Mouse (Mus musculus) testis, adult 2 months (tissue): Measurements from ENCODE around the gene Misp. TPM values are rescaled to one million over a fixed set of nuclear protein-coding genes. Genes with fewer than 3 reads are reported as not detected.

Source experiments
- H3K27ac ChIP-seq: fragments of 200-500 bp; 2 replicates; pipeline ENCODE4 v1.5.1; 2012; ENCODE audit warnings: low read depth, low read length; ENCODE audit not compliant: control insufficient read depth, insufficient read depth
- H3K27me3 ChIP-seq: fragments of 200-500 bp; 2 replicates; pipeline ENCODE4 v1.6.1; 2012; ENCODE audit warnings: mild to moderate bottlenecking, low read length, moderate library complexity; ENCODE audit not compliant: control insufficient read depth, insufficient read depth
- H3K36me3 ChIP-seq: fragments of 200-500 bp; 2 replicates; pipeline ENCODE4 v1.6.1; 2012; ENCODE audit warnings: mild to moderate bottlenecking, low read length; ENCODE audit not compliant: control insufficient read depth, insufficient read depth
- H3K4me1 ChIP-seq: fragments of 200-500 bp; 2 replicates; pipeline ENCODE4 v1.6.1; 2012; ENCODE audit warnings: low read length; ENCODE audit not compliant: control insufficient read depth, insufficient read depth
- H3K4me3 ChIP-seq: fragments of 200-500 bp; 2 replicates; pipeline ENCODE4 v1.5.1; 2012; ENCODE audit warnings: low read depth, mild to moderate bottlenecking, low read length, moderate library complexity, mixed read lengths; ENCODE audit not compliant: control insufficient read depth
- CTCF ChIP-seq: fragments of 200-500 bp; IDR thresholded peaks from 2 replicates; pipeline ENCODE4 v1.5.1; 2012; ENCODE audit warnings: low read depth, mild to moderate bottlenecking, inconsistent platforms, low read length, moderate library complexity; ENCODE audit not compliant: control insufficient read depth, insufficient read depth, insufficient replicate concordance
- POLR2A ChIP-seq: fragments of 200-500 bp; IDR thresholded peaks from 2 replicates; pipeline ENCODE4 v1.6.1; 2012; ENCODE audit warnings: low read depth, mild to moderate bottlenecking, inconsistent platforms, low read length, moderate library complexity; ENCODE audit not compliant: control insufficient read depth
- polyA plus RNA-seq: library from polyadenylated mRNA; depleted of rRNA; stranded (reverse); fragments of >200 nt; gene quantifications from 2 replicates; pipeline ENCODE4 v1.2.3, GENCODE M21; 2012

Gene Misp
- polyA plus RNA-seq, 1 experiment: 0.27 TPM

DNA sequence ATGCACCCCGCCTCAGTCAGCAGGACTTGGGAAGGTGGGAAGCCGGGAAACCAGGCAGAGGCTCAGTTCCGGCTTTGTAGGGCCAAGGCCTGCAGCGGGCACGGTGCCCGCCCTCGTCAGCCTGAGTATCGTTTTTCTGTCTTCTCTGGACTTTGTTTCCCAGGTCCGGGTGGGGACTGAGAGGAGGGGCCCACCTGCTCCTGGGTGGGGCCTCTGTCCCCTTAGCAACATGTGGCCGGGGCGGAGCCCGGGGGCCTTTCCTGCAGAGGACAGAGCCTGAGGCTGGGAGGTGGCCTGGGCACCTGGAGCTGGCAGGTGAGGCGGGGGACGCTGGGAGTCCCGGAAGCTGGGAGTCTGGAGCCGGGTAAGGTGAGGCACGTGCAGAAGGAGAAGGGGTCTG, 1.6 kb downstream of the Misp start:
- H3K27ac ChIP-seq: no peak overlapping the region
- TF ChIP-seq POLR2A: no peak
- no peak for TF ChIP-seq CTCF
- peaks cover 17% of the 10 kb centered on the region for H3K4me1 ChIP-seq
- no peaks in the 10 kb centered on the region for H3K36me3 ChIP-seq
- H3K27me3 ChIP-seq: no peaks in the 10 kb centered on the region
- H3K4me3 ChIP-seq: peak overlapping the region; percentile 5; the same call in 1 of the 2 replicates

GRCm38 (mm10) chr10:79823011-79823410, 2.2 kb downstream of the Misp start:
- no peaks in the 10 kb centered on the region for H3K27me3 ChIP-seq
- no peaks in the 10 kb centered on the region for H3K36me3 ChIP-seq
- TF ChIP-seq POLR2A (no peak), CTCF (no peak)
- H3K27ac ChIP-seq: no peak overlapping the region
- H3K4me3 ChIP-seq: no peak overlapping the region
- H3K4me1 ChIP-seq: peaks cover 17% of the 10 kb centered on the region

DNA sequence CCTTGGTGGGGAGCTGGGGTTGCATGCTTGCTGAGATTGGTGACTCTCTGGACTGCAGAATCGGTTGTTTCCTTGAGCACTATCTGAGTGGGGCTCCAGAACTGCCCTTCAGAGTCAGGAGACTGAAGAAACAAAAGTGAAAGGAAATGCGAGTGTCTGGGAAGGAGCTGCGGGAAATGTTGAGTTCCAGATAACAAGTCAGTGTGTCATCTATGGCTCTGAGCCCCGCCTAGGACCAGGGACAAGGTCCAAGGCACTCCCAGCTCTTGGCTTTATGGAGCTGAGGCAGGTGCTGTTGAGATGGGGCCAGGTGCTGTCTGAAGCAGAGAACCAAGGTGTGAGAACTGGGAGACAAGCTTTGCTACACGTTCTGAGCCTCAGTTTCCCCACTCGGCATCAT, 3.6 kb downstream of the Misp start:
- H3K4me3 ChIP-seq: no peak overlapping the region
- H3K4me1 ChIP-seq: peaks cover 14% of the 10 kb centered on the region
- no peak for TF ChIP-seq POLR2A
- TF ChIP-seq CTCF: no peak
- H3K27ac ChIP-seq: no peak overlapping the region
- no peaks in the 10 kb centered on the region for H3K36me3 ChIP-seq
- no peaks in the 10 kb centered on the region for H3K27me3 ChIP-seq

- Histone ChIP-seq H3K4me1 (no peaks in the 10 kb centered on the region), H3K4me3 (no peak overlapping the region), H3K27ac (no peak overlapping the region), H3K36me3 (no peaks in the 10 kb centered on the region), H3K27me3 (no peaks in the 10 kb centered on the region)
- no peak for TF ChIP-seq POLR2A
- no peak for TF ChIP-seq CTCF
Measured at GRCm38 (mm10) chr10:79831583-79831982, 10.8 kb downstream of the Misp start.

- Histone ChIP-seq H3K36me3 (no peaks in the 10 kb centered on the region), H3K4me3 (no peak overlapping the region), H3K4me1 (no peaks in the 10 kb centered on the region), H3K27me3 (no peaks in the 10 kb centered on the region), H3K27ac (no peak overlapping the region)
- no peak for TF ChIP-seq CTCF
- no peak for TF ChIP-seq POLR2A
Measured at GRCm38 (mm10) chr10:79832026-79832785, 11.4 kb downstream of the Misp start.

GRCm38 (mm10) chr10:79832786-79833181, 12.0 kb downstream of the Misp start:
- TF ChIP-seq POLR2A: no peak
- no peak for TF ChIP-seq CTCF
- Histone ChIP-seq H3K27me3 (no peaks in the 10 kb centered on the region), H3K27ac (no peak overlapping the region), H3K36me3 (no peaks in the 10 kb centered on the region), H3K4me1 (no peaks in the 10 kb centered on the region), H3K4me3 (no peak overlapping the region)

GRCm38 (mm10) chr10:79834769-79835398, 14.1 kb downstream of the Misp start:
- Histone ChIP-seq H3K36me3 (no peaks in the 10 kb centered on the region), H3K27me3 (no peaks in the 10 kb centered on the region), H3K4me1 (no peaks in the 10 kb centered on the region), H3K4me3 (no peak overlapping the region), H3K27ac (no peak overlapping the region)
- no peak for TF ChIP-seq POLR2A
- peak; percentile 80 for TF ChIP-seq CTCF

DNA sequence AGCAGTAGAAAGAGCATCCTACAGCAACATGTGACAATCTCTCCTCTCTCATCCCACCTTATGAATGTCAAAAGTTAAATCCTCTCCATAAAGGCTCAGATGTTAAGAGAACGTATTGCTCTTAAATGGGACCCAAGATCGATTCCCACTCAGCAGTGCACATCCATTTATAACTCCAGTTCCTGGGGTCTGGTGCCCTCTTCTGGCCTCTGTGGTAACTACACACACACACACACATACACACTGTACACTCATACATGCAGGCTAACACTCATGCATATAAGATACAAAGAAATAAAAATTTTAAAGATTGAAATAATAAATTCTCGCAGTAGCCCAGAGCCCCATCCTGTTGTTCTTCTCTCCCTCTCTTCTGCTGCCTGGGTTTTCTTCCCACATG, 16.1 kb downstream of the Misp start:
- no peaks in the 10 kb centered on the region for H3K36me3 ChIP-seq
- H3K4me3 ChIP-seq: no peak overlapping the region
- no peak overlapping the region for H3K27ac ChIP-seq
- TF ChIP-seq CTCF (no peak), POLR2A (no peak)
- H3K27me3 ChIP-seq: no peaks in the 10 kb centered on the region
- peaks cover 5% of the 10 kb centered on the region for H3K4me1 ChIP-seq
